Mouse (Mus musculus) urinary bladder, adult 2 months (tissue): ENCODE data around the gene Creb3l1. TPM values are rescaled to one million over a fixed set of nuclear protein-coding genes. Genes with fewer than 3 reads are reported as not detected.

ENCODE experiments used
- DNase-seq: peaks from one replicate; pipeline ENCODE4 v3.0.0; 2022; ENCODE audit warnings: low spot score
- polyA plus RNA-seq: library from polyadenylated mRNA; depleted of rRNA; stranded (reverse); fragments of >200 nt; gene quantifications from 2 replicates; pipeline ENCODE4 v1.2.3, GENCODE M21; 2012; rRNA removed

Gene Creb3l1
- polyA plus RNA-seq, 1 experiment = 4.9 TPM

- peak; percentile 67 for DNase-seq
Observed at GRCm38 (mm10) chr2:91944170-91944950, 79.9 kb downstream of the Creb3l1 start.

GRCm38 (mm10) chr2:91942356-91942755 is 81.9 kb downstream of the Creb3l1 start:
- no peak for DNase-seq

- DNase-seq = no peak
Observed at GRCm38 (mm10) chr2:91939303-91939935, 84.9 kb downstream of the Creb3l1 start.

- no peak for DNase-seq
Observed at GRCm38 (mm10) chr2:91936154-91936553, 88.1 kb downstream of the Creb3l1 start.

GRCm38 (mm10) chr2:91934826-91935525 is 89.3 kb downstream of the Creb3l1 start:
- no peak for DNase-seq

- no peak for DNase-seq
Observed at GRCm38 (mm10) chr2:91934016-91934415, 90.3 kb downstream of the Creb3l1 start.

GRCm38 (mm10) chr2:91933471-91933870 is 90.8 kb downstream of the Creb3l1 start:
- no peak for DNase-seq

GRCm38 (mm10) chr2:91932737-91933350 is 91.5 kb downstream of the Creb3l1 start:
- no peak for DNase-seq

Other genes with a start within 250 kb of the Creb3l1 start
- 0.06 and 0.11 TPM in 2 replicates for gene Chrm4, start 97.3 kb downstream of the Creb3l1 start, polyA plus RNA-seq
- gene Mdk, start 92.2 kb downstream of the Creb3l1 start, polyA plus RNA-seq = 34.7 and 37.5 TPM in 2 replicates
- 0.03 TPM in 1 of 2 replicates, not detected in the other for gene Gm9821, start 78.8 kb downstream of the Creb3l1 start, polyA plus RNA-seq
- 135 and 148 TPM in 2 replicates for gene Dgkz, start 48.6 kb downstream of the Creb3l1 start, polyA plus RNA-seq
- gene Phf21a, start 68.6 kb upstream of the Creb3l1 start, polyA plus RNA-seq = 27.1 and 49.9 TPM in 2 replicates